Mouse (Mus musculus): ENCODE measurements around the gene Gys2.

DNA sequence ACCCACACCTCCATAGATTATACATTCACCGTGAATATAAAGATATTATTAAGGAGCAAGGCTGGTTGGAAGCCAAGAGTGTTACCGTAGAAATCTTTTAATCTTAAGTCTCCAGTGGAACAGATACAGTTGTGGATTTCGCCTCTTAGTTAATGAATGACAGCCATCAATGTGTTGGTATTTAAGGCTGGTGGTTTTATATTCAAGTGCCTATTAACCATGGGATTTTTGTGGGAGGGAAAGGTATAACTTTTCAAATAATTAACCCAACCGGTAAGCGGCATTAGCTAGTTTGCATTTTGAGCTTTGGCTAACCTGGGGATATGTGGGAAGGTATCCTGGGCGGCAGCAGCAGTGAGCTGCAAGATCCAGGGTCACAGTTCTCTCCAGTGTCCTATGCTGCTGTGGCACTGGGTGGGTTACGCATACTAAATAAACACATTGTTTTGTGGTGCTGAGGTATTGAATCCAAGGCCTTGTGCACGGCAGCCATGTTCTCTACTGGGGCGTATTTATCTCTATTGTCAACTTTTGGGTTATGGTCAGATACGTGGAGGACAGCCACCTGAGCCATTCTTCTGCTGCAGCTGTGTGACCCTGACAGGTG is 29.7 kb upstream of the Gys2 start:
- TF ChIP-seq EP300 (IDR thresholded peaks at IDR 0.05; ENCODE audit: low read depth) (no peak), CTCF (IDR thresholded peaks at IDR 0.05; ENCODE audit: low read depth) (no peak)
